Mouse (Mus musculus) liver, adult 2 months (tissue): ENCODE results near the gene Sept12. TPM values are rescaled to one million over a fixed set of nuclear protein-coding genes. Genes with fewer than 3 reads are reported as not detected.

Experiments
- DNase-seq: peaks from one replicate; pipeline ENCODE4 v3.0.0-alpha.2; 2011; ENCODE audit warnings: low read depth, low spot score; ENCODE audit errors: extremely low read depth
- H3K27ac ChIP-seq: fragments of 200-500 bp; replicated peaks from 2 replicates; pipeline ENCODE4 v1.5.1; 2012; ENCODE audit warnings: low read depth, mild to moderate bottlenecking, control low read depth, inconsistent platforms, low read length; ENCODE audit not compliant: insufficient read depth
- H3K27me3 ChIP-seq: fragments of 200-500 bp; 2 replicates; pipeline ENCODE4 v1.6.1; 2012; ENCODE audit warnings: mild to moderate bottlenecking, moderate library complexity, low read length, inconsistent platforms; ENCODE audit not compliant: control insufficient read depth, insufficient read depth
- H3K36me3 ChIP-seq: fragments of 200-500 bp; 2 replicates; pipeline ENCODE4 v1.6.1; 2012; ENCODE audit warnings: low read length, inconsistent platforms; ENCODE audit not compliant: control insufficient read depth, insufficient read depth
- H3K4me1 ChIP-seq: fragments of 200-500 bp; 2 replicates; pipeline ENCODE4 v1.6.1; 2011; ENCODE audit warnings: low read length; ENCODE audit not compliant: control insufficient read depth, insufficient read depth
- H3K4me3 ChIP-seq: fragments of 200-500 bp; 2 replicates; pipeline ENCODE4 v1.5.1; 2011; ENCODE audit warnings: low read depth, mild to moderate bottlenecking, control low read depth, low read length, moderate library complexity; ENCODE audit not compliant: insufficient read depth
- H3K79me2 ChIP-seq: fragments of 200-500 bp; 2 replicates; pipeline ENCODE4 v1.6.1; 2012; ENCODE audit warnings: inconsistent platforms, mild to moderate bottlenecking, low read length, moderate library complexity; ENCODE audit not compliant: control insufficient read depth, insufficient read depth
- H3K9ac ChIP-seq: fragments of 200-500 bp; 2 replicates; pipeline ENCODE4 v1.6.1; 2012; ENCODE audit warnings: low read depth, mild to moderate bottlenecking, control low read depth, inconsistent platforms, low read length
- CTCF ChIP-seq: fragments of 200-500 bp; IDR thresholded peaks from 2 replicates; pipeline ENCODE4 v1.5.1; 2011; ENCODE audit warnings: low read depth, low read length, control low read depth
- POLR2A ChIP-seq: fragments of 200-500 bp; IDR thresholded peaks from 2 replicates; pipeline ENCODE4 v1.6.1; 2011; ENCODE audit warnings: low read length, control low read depth; ENCODE audit not compliant: insufficient read depth; ENCODE audit errors: extremely low read depth
- WGBS: fragments of 180-500 bp; shearing (Covaris S2); methylation state at CpG from one replicate; pipeline ENCODE4 v1.1.7; 2018; 5-methylcytosine and 5-hydroxymethylcytosine counted together
- polyA plus RNA-seq: library from polyadenylated mRNA; depleted of rRNA; stranded (reverse); fragments of >200 nt; gene quantifications from 2 replicates; pipeline ENCODE4 v1.2.3, GENCODE M21; 2012
- total RNA-seq: library from RNA; depleted of rRNA; stranded (reverse); fragments of >200 nt; gene quantifications from 2 replicates; pipeline ENCODE4 v1.2.3, GENCODE M21; 2014

Gene Sept12
- total and polyA plus RNA-seq, 2 experiments, result not detected

GRCm38 (mm10) chr16:4984717-4985116, 12.9 kb downstream of the Sept12 start:
- H3K9ac ChIP-seq, result no peak overlapping the region
- no peak overlapping the region for H3K4me3 ChIP-seq
- no peaks in the 10 kb centered on the region for H3K36me3 ChIP-seq
- DNase-seq, result no peak
- WGBS, result 82% methylated on average over 12 of the region's 12 CpGs
- no peaks in the 10 kb centered on the region for H3K4me1 ChIP-seq
- H3K79me2 ChIP-seq, result no peaks in the 10 kb centered on the region
- no peak overlapping the region for H3K27ac ChIP-seq
- no peaks in the 10 kb centered on the region for H3K27me3 ChIP-seq
- TF ChIP-seq CTCF (no peak), POLR2A (no peak)

GRCm38 (mm10) chr16:4979755-4980380, 17.8 kb downstream of the Sept12 start:
- Histone ChIP-seq H3K4me3 (no peak overlapping the region), H3K79me2 (no peaks in the 10 kb centered on the region), H3K36me3 (no peaks in the 10 kb centered on the region), H3K4me1 (no peaks in the 10 kb centered on the region), H3K27me3 (no peaks in the 10 kb centered on the region), H3K9ac (no peak overlapping the region), H3K27ac (no peak overlapping the region)
- 72% methylated on average over 4 of the region's 4 CpGs for WGBS
- DNase-seq, result peak; percentile 34
- no peak for TF ChIP-seq POLR2A
- peak; percentile 79 for TF ChIP-seq CTCF

GRCm38 (mm10) chr16:4978275-4979051, 19.2 kb downstream of the Sept12 start:
- Histone ChIP-seq H3K4me3 (no peak overlapping the region), H3K27me3 (no peaks in the 10 kb centered on the region), H3K79me2 (no peaks in the 10 kb centered on the region), H3K27ac (no peak overlapping the region), H3K36me3 (no peaks in the 10 kb centered on the region), H3K4me1 (no peaks in the 10 kb centered on the region), H3K9ac (no peak overlapping the region)
- DNase-seq, result peak; percentile 17
- TF ChIP-seq POLR2A (no peak), CTCF (no peak)
- WGBS, result 48% methylated on average over 5 of the region's 5 CpGs

- no peak overlapping the region for H3K4me3 ChIP-seq
- WGBS, result 64% methylated on average over 2 of the region's 2 CpGs
- H3K27me3 ChIP-seq, result no peaks in the 10 kb centered on the region
- TF ChIP-seq POLR2A, result no peak
- no peak for TF ChIP-seq CTCF
- no peaks in the 10 kb centered on the region for H3K79me2 ChIP-seq
- no peak overlapping the region for H3K27ac ChIP-seq
- H3K4me1 ChIP-seq, result no peaks in the 10 kb centered on the region
- H3K9ac ChIP-seq, result no peak overlapping the region
- no peaks in the 10 kb centered on the region for H3K36me3 ChIP-seq
- no peak for DNase-seq
These were observed 21.5 kb downstream of the Sept12 start for GRCm38 (mm10) chr16:4976180-4976579.

GRCm38 (mm10) chr16:4974521-4974920, 23.1 kb downstream of the Sept12 start:
- H3K4me1 ChIP-seq, result no peaks in the 10 kb centered on the region
- TF ChIP-seq POLR2A (no peak), CTCF (no peak)
- WGBS, result 92% methylated on average over 5 of the region's 5 CpGs
- H3K79me2 ChIP-seq, result no peaks in the 10 kb centered on the region
- no peak overlapping the region for H3K9ac ChIP-seq
- no peak for DNase-seq
- H3K36me3 ChIP-seq, result no peaks in the 10 kb centered on the region
- no peak overlapping the region for H3K27ac ChIP-seq
- H3K4me3 ChIP-seq, result no peak overlapping the region
- H3K27me3 ChIP-seq, result no peaks in the 10 kb centered on the region

GRCm38 (mm10) chr16:4971626-4972025, 26.0 kb downstream of the Sept12 start:
- TF ChIP-seq POLR2A, result no peak
- no peak for TF ChIP-seq CTCF
- DNase-seq, result no peak

More at GRCm38 (mm10) chr16:4971626-4972025, 26.0 kb downstream of the Sept12 start:
- Histone ChIP-seq H3K27ac (no peak overlapping the region), H3K79me2 (no peaks in the 10 kb centered on the region), H3K9ac (no peak overlapping the region), H3K4me1 (no peaks in the 10 kb centered on the region), H3K27me3 (no peaks in the 10 kb centered on the region), H3K36me3 (no peaks in the 10 kb centered on the region), H3K4me3 (no peak overlapping the region)
- 74% methylated on average over 4 of the region's 4 CpGs for WGBS
